Mouse (Mus musculus) hindbrain, embryonic 13.5 days (tissue): Measurements from ENCODE around the gene Sowahc. TPM values are rescaled to one million over a fixed set of nuclear protein-coding genes. Genes with fewer than 3 reads are reported as not detected.

Experiments
- ATAC-seq: fragments of 200-750 bp; cut with Nextera tagmentation; 2 replicates; pipeline ENCODE4 v1.8.0; 2017; ENCODE audit warnings: moderate TSS enrichment; ENCODE audit not compliant: low FRiP score
- H3K27ac ChIP-seq: fragments of 300-500 bp; sonication (generic); 2 replicates; pipeline ENCODE4 v1.5.1; 2015; ENCODE audit warnings: inconsistent platforms, mild to moderate bottlenecking, moderate library complexity
- H3K27me3 ChIP-seq: fragments of 300-500 bp; sonication (generic); 2 replicates; pipeline ENCODE4 v1.6.1; 2015; ENCODE audit warnings: mild to moderate bottlenecking, inconsistent platforms
- H3K36me3 ChIP-seq: fragments of 300-500 bp; sonication (generic); 2 replicates; pipeline ENCODE4 v1.6.1; 2015; ENCODE audit warnings: mild to moderate bottlenecking, inconsistent platforms
- H3K4me1 ChIP-seq: fragments of 300-500 bp; sonication (generic); replicated peaks from 2 replicates; pipeline ENCODE4 v1.6.1; 2015; ENCODE audit warnings: inconsistent platforms
- H3K4me2 ChIP-seq: fragments of 300-500 bp; sonication (generic); 2 replicates; pipeline ENCODE4 v1.6.1; 2015; ENCODE audit warnings: inconsistent platforms, mild to moderate bottlenecking, moderate library complexity
- H3K4me3 ChIP-seq: fragments of 300-500 bp; sonication (generic); 2 replicates; pipeline ENCODE4 v1.5.1; 2015; ENCODE audit warnings: mild to moderate bottlenecking, inconsistent platforms
- H3K9ac ChIP-seq: fragments of 300-500 bp; sonication (generic); 2 replicates; pipeline ENCODE4 v1.6.1; 2015; ENCODE audit warnings: mild to moderate bottlenecking, inconsistent platforms
- H3K9me3 ChIP-seq: fragments of 300-500 bp; sonication (generic); 2 replicates; pipeline ENCODE4 v1.6.1; 2016; ENCODE audit warnings: inconsistent platforms
- WGBS: fragments of 180-500 bp; shearing (Covaris S2); methylation state at CpG from one replicate; pipeline ENCODE4 v1.1.7; 2015; 5-methylcytosine and 5-hydroxymethylcytosine counted together
- polyA plus RNA-seq: library from polyadenylated mRNA; unstranded; fragments of >200 nt; fragmentation: Nextera tagmentation; extraction: Ambion mirVana; gene quantifications from 2 replicates; pipeline ENCODE4 v1.2.1, GENCODE M21; 2015

Gene Sowahc
- polyA plus RNA-seq, 1 experiment from 2014 or later = 17.0 TPM

DNA sequence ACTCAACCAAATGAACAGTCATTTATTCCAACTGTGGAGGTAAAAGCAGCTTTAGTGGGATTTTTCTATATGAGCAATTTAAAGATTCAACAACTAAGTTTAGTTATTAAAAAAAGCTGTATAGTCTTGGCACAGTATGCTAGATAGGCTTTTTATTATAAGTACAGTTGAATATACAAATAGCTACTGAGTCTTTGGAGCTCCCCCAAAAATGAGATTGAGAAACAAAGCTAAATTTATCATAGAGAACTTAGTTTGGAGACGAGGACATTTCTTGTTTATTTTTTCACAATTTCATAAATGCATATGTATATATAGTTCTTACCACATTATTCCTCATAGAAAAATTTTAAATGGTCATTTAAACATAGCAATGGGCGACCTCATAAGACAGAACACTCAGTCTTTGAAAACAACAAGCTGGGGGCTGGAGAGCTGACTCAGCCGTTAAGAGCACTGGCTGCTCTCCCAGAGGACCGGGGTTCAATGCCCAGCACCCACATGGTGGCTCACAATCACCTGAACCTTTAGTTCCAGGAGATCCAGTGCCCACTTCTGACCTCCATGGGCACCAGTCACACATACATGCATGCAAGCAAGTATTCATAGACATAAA, 7.6 kb downstream of the Sowahc start:
- H3K27me3 ChIP-seq = no peaks in the 10 kb centered on the region
- no peak for ATAC-seq
- H3K9me3 ChIP-seq = 0 out of 2 replicates have a peak, but pooled peaks cover 4% of the 10 kb centered on the region
- no peaks in the 10 kb centered on the region for H3K36me3 ChIP-seq
- H3K4me3 ChIP-seq = no peak overlapping the region
- H3K4me1 ChIP-seq = peaks cover 6% of the 10 kb centered on the region
- H3K9ac ChIP-seq = no peak overlapping the region
- 88% methylated on average over 4 of the region's 4 CpGs for WGBS
- no peak overlapping the region for H3K27ac ChIP-seq
- H3K4me2 ChIP-seq = no peak overlapping the region

DNA sequence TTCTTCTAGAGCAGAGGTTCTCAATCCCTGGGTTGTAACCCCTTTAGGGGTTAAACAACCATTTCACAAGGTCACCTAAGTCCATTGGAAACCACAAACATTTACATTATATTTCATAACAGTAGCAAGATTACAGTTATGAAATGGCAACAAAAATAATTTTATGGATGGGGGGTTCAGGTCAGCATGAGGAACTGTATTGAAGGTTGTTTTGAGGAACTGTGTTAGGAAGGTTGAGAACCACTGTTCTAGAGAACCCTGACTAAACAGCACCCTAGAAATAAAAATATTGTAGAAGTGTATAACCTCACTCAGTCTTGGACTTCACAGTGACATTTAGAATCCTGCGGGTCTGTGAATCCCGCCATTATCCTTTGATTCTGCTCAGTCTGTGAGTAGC, 13.5 kb downstream of the Sowahc start:
- 88% methylated on average over 2 of the region's 2 CpGs for WGBS
- no peaks in the 10 kb centered on the region for H3K36me3 ChIP-seq
- no peak overlapping the region for H3K4me3 ChIP-seq
- H3K4me2 ChIP-seq = no peak overlapping the region
- H3K27me3 ChIP-seq = no peaks in the 10 kb centered on the region
- no peak overlapping the region for H3K9ac ChIP-seq
- H3K27ac ChIP-seq = no peak overlapping the region
- H3K9me3 ChIP-seq = no peaks in the 10 kb centered on the region
- no peak for ATAC-seq
- H3K4me1 ChIP-seq = no peaks in the 10 kb centered on the region

DNA sequence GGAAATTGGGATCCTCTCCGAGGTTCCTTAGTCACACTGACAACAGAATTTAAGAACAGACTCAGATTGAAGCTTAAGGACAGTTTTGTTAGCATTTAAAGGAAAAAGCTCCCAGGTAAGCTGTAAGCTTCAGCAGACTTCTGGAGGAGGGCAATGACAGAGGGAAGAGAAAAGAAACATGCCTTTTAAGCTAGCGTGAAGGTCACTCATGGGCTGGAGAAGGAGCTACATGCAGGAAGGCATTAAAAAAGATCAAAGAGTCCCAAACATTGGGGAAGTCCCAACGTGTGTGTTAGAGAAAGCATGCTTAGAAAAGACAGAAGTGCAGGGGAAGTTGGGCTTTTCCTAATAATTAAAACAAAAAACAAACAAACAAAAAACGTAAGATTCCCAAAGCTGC, 14.1 kb downstream of the Sowahc start:
- Histone ChIP-seq H3K9me3 (no peaks in the 10 kb centered on the region), H3K9ac (no peak overlapping the region), H3K27ac (no peak overlapping the region), H3K4me1 (no peaks in the 10 kb centered on the region), H3K4me2 (no peak overlapping the region), H3K36me3 (no peaks in the 10 kb centered on the region), H3K27me3 (no peaks in the 10 kb centered on the region), H3K4me3 (no peak overlapping the region)
- 66% methylated on average over 4 of the region's 4 CpGs for WGBS
- no peak for ATAC-seq

DNA sequence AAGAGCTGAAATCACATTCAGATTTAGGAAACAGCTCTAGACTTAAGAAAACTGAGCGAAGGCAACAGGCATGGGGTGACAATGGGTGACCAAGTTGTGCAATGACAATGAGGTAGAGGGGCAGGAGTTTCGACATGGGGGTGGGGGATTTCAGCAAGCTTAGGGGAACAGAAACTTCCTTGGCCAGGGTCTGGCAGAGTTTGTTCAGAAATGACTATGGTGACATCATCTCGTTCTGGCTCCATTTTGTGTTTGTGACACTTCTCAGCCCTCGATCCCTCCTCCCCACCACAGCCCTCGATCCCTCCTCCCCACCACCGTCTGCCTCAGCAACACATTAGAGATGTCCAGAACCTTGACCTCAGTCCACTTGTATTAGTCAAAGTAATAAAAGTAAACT, 14.7 kb downstream of the Sowahc start:
- ATAC-seq = no peak
- no peaks in the 10 kb centered on the region for H3K27me3 ChIP-seq
- H3K36me3 ChIP-seq = no peaks in the 10 kb centered on the region
- no peaks in the 10 kb centered on the region for H3K9me3 ChIP-seq
- no peak overlapping the region for H3K4me3 ChIP-seq
- H3K27ac ChIP-seq = no peak overlapping the region
- H3K4me1 ChIP-seq = no peaks in the 10 kb centered on the region
- no peak overlapping the region for H3K9ac ChIP-seq
- 85% methylated on average over 6 of the region's 6 CpGs for WGBS
- H3K4me2 ChIP-seq = no peak overlapping the region

DNA sequence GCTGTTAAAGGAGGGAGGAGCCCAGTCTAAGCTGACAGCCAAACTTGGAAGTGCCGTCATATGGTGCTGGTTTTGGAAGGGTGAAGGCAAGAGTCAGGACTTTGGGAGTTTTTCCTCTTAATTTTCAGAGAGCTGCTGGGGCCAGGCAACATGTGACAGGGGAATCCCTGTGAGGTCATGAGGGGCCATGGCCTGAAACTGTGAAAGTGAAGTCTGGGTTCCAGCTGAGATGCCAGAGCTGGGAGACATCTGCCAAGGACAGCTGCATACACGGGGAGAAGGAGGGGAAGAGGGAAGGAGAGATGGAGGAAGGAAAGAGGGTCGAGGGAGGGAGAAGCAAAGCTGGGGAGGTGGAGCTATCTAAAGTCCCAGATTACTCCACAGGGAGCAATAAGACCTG, 16.0 kb downstream of the Sowahc start:
- H3K4me2 ChIP-seq = no peak overlapping the region
- ATAC-seq = no peak
- H3K27ac ChIP-seq = no peak overlapping the region
- no peaks in the 10 kb centered on the region for H3K4me1 ChIP-seq
- H3K27me3 ChIP-seq = no peaks in the 10 kb centered on the region
- H3K4me3 ChIP-seq = no peak overlapping the region
- no peaks in the 10 kb centered on the region for H3K9me3 ChIP-seq
- no peaks in the 10 kb centered on the region for H3K36me3 ChIP-seq
- 62% methylated on average over 3 of the region's 3 CpGs for WGBS
- H3K9ac ChIP-seq = no peak overlapping the region

DNA sequence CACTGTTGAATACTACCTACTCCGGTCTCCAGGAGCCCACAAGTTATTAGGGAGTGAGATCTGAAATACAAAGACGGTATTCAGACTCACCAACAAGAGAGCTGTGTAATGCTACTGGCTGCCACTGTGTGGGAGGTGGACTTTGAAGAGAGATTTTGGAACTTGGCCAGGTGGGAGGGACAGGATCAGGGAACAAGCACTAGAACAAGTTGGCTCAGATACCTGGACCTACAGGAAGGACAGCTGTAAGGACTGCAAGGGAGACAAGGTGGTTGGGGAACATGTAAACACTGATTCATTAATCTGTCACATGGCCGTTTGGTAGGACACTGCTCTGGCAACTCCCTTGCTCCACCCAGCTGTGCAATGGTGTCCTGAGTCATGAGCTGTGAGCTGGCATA, 19.4 kb downstream of the Sowahc start:
- peak; percentile 52; the same call in 1 of the 2 replicates for ATAC-seq
- Histone ChIP-seq H3K4me1 (no peaks in the 10 kb centered on the region), H3K27ac (no peak overlapping the region), H3K9me3 (no peaks in the 10 kb centered on the region), H3K9ac (no peak overlapping the region), H3K4me2 (no peak overlapping the region), H3K4me3 (no peak overlapping the region), H3K36me3 (no peaks in the 10 kb centered on the region), H3K27me3 (no peaks in the 10 kb centered on the region)
- WGBS = 71% methylated on average over 3 of the region's 3 CpGs

DNA sequence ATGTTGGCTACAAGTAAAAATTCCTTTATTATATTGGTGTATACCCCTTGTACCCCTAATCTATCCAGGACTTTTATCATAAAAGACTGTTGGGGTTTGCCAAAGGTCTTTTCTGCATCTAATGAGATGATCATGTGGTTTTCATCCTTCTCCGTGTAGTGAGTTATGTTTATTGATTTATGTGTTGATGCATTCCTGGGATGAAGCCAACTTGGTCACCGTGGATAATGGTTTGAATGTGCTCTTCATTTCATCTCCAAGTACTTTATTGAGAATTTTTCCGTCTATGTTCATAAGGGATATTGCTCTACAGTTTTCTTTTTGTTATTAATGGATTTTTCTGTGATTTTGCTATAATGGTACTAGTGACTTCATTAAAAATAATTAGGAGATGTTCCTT, 27.8 kb downstream of the Sowahc start:
- H3K4me1 ChIP-seq = no peaks in the 10 kb centered on the region
- H3K27me3 ChIP-seq = no peaks in the 10 kb centered on the region
- 79% methylated on average over 3 of the region's 3 CpGs for WGBS
- H3K4me2 ChIP-seq = no peak overlapping the region
- H3K9ac ChIP-seq = no peak overlapping the region
- no peak overlapping the region for H3K27ac ChIP-seq
- ATAC-seq = no peak
- no peak overlapping the region for H3K4me3 ChIP-seq
- H3K36me3 ChIP-seq = no peaks in the 10 kb centered on the region
- H3K9me3 ChIP-seq = no peaks in the 10 kb centered on the region

DNA sequence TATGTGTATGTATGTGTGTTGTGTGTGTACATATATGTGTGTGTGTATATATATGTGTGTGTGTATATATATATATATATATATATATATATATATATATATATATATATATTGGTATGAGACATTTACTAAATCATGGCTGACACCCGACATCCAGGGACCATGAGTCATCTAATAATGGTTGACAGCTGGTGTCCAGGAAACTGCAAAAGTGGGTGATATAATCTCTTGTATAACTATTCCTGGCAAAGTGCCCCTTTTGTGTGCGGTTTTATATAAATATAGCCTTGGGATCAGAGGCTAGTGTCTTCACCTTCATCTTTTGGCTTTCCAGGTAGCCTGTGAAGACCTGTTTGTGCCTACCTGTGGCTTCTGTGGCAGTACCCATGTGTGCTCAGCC, 28.9 kb downstream of the Sowahc start:
- no peak overlapping the region for H3K9ac ChIP-seq
- H3K27me3 ChIP-seq = no peaks in the 10 kb centered on the region
- ATAC-seq = no peak
- no peak overlapping the region for H3K4me2 ChIP-seq
- WGBS = 84% methylated on average over 2 of the region's 2 CpGs
- no peak overlapping the region for H3K27ac ChIP-seq
- no peaks in the 10 kb centered on the region for H3K36me3 ChIP-seq
- no peaks in the 10 kb centered on the region for H3K4me1 ChIP-seq
- no peak overlapping the region for H3K4me3 ChIP-seq
- no peaks in the 10 kb centered on the region for H3K9me3 ChIP-seq

DNA sequence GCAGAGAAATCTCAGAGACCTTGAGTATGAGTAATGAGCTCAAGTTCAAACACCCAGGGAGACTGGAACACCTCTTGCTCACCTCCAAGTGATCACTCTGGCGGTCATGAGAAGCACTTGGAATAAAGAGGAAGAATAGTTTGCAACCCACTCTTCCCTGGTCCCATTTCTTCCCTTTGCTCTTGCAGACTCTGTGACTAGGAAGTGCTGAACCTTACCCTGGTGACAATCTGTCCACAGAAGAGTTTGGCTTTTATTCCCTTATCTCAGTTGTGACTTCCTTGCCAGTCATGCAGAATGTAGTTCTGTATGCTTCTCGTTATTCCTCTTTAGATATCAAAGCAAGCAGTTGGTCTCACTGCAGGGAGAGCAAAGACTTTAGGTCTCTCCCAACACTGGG, 30.2 kb downstream of the Sowahc start:
- no peaks in the 10 kb centered on the region for H3K36me3 ChIP-seq
- H3K9me3 ChIP-seq = no peaks in the 10 kb centered on the region
- no peak overlapping the region for H3K9ac ChIP-seq
- H3K4me3 ChIP-seq = no peak overlapping the region
- no peak for ATAC-seq
- 85% methylated on average over 2 of the region's 2 CpGs for WGBS
- H3K27me3 ChIP-seq = no peaks in the 10 kb centered on the region
- H3K4me2 ChIP-seq = no peak overlapping the region
- H3K27ac ChIP-seq = no peak overlapping the region
- H3K4me1 ChIP-seq = no peaks in the 10 kb centered on the region

DNA sequence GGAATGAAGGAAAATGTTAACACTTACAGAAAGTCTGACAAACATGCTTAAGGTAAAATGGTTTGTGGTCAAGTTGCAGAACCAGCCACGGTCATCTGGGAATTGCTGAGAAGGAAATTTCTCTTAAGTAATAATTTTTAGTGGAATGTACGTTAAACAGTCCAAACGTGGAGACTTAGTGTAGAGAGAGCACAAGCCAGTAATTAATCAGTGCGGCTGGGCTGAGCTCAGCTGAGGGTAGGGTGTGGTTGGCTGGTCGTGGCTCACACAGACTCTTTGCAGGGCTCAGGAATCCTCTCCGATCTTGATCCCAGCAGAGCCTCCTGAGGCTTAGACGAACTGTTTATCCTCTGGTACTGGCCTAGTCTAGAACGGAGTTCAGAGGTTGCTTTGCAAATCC, 30.6 kb downstream of the Sowahc start:
- no peak overlapping the region for H3K4me3 ChIP-seq
- ATAC-seq = no peak

DNA sequence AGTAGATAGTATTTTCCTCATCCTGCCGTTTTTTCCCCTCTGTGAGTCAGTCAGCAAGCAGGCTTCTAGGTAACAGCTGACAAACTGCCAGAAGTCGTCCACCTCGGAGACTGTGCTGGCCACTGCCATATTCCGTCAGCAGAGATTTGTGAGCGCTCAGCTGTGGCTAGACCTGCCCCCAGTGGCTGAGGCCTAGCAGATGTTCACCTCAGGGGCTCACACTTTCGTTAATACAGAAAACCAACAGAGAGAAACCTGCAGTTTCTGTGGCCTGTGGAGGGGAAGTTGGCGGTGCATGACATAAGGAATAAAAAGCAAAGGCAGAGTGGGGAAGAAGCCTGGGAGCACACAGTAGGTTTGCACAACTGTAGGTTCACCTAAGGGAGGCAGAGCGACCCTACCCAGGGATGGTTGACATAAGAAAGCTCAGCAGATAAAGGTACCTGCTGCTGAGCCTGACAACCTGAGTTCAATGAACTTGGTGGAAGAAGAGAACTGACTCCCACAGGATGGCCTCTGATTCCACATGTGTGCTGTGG, 31.9 kb downstream of the Sowahc start:
- H3K9ac ChIP-seq = no peak overlapping the region
- no peaks in the 10 kb centered on the region for H3K36me3 ChIP-seq
- no peak for ATAC-seq
- H3K4me1 ChIP-seq = no peaks in the 10 kb centered on the region
- H3K9me3 ChIP-seq = no peaks in the 10 kb centered on the region
- H3K4me3 ChIP-seq = no peak overlapping the region
- no peaks in the 10 kb centered on the region for H3K27me3 ChIP-seq
- no peak overlapping the region for H3K27ac ChIP-seq
- 74% methylated on average over 8 of the region's 8 CpGs for WGBS
- no peak overlapping the region for H3K4me2 ChIP-seq

More for the DNA sequence above, 30.6 kb downstream of the Sowahc start:
- WGBS = 81% methylated on average over 8 of the region's 8 CpGs
- H3K9ac ChIP-seq = no peak overlapping the region
- no peaks in the 10 kb centered on the region for H3K9me3 ChIP-seq
- H3K4me2 ChIP-seq = no peak overlapping the region
- H3K4me1 ChIP-seq = no peaks in the 10 kb centered on the region
- no peaks in the 10 kb centered on the region for H3K36me3 ChIP-seq
- H3K27me3 ChIP-seq = no peaks in the 10 kb centered on the region
- no peak overlapping the region for H3K27ac ChIP-seq

DNA sequence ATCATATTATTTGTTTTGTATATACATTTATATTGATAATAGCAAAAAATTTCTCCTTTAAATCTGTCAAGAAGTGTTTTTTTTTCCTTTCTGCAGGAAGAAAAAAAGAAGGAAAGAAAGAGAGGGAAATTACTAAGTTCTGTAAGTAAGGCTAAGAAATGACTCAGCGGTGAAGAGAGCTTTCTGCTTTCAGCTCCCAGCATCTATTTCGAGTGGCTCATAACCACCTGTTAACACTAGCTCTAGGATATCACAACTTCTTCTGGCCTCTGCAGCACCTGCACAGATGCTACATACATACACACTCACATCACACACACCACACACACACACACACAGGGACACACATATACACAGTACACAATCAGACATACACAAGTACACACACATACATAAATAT, 34.8 kb downstream of the Sowahc start:
- Histone ChIP-seq H3K4me2 (no peak overlapping the region), H3K4me1 (no peaks in the 10 kb centered on the region), H3K9ac (no peak overlapping the region), H3K36me3 (no peaks in the 10 kb centered on the region), H3K4me3 (no peak overlapping the region), H3K27ac (no peak overlapping the region), H3K27me3 (no peaks in the 10 kb centered on the region), H3K9me3 (no peaks in the 10 kb centered on the region)
- ATAC-seq = no peak
- WGBS = 100% methylated on average over 2 of the region's 2 CpGs

DNA sequence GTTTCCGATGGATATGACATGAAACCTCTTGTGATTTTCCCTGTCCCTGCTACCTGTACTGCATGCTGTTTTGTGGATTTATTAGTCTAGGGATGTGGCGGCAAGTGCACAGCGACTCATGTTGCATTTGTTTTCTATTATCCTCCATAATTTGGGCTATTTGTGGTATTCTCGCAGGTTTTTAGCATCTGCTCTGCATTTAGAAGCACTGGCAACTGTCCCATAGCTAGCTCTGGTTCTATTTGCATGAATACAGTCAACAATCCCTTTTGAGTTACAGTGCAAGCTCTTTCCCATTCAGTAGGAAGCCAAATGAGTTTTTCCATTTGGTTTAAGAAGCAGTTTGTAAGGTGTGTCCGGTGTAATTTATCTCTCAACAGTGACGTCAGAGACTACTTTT, 37.8 kb downstream of the Sowahc start:
- Histone ChIP-seq H3K27me3 (no peaks in the 10 kb centered on the region), H3K9me3 (no peaks in the 10 kb centered on the region), H3K4me1 (0 out of 2 replicates have a peak, but pooled peaks cover 4% of the 10 kb centered on the region), H3K4me3 (no peak overlapping the region), H3K36me3 (no peaks in the 10 kb centered on the region), H3K9ac (no peak overlapping the region), H3K27ac (no peak overlapping the region), H3K4me2 (no peak overlapping the region)
- no peak for ATAC-seq
- 82% methylated on average over 6 of the region's 6 CpGs for WGBS
